Mouse (Mus musculus) left cerebral cortex, adult 6 months (tissue): ENCODE data around the gene Gm13084. TPM values are rescaled to one million over a fixed set of nuclear protein-coding genes. Genes with fewer than 3 reads are reported as not detected.

ENCODE experiments used
- long read RNA-seq, 2 experiments: library from polyadenylated mRNA; unstranded; transcript quantifications; one replicate each; pipeline ENCODE4 v2.0.0; 2019 to 2020
- polyA plus RNA-seq: library from polyadenylated mRNA; unstranded; fragments of <200 nt; fragmentation: Nextera tagmentation; gene quantifications from 2 replicates; pipeline ENCODE4 v1.2.3, GENCODE M21; 2021

The Gm13084 gene
- not detected in 2 replicates for polyA plus RNA-seq
- long read RNA-seq, experiment 1, result 0 reads
- long read RNA-seq, experiment 2, result 0 reads

DNA sequence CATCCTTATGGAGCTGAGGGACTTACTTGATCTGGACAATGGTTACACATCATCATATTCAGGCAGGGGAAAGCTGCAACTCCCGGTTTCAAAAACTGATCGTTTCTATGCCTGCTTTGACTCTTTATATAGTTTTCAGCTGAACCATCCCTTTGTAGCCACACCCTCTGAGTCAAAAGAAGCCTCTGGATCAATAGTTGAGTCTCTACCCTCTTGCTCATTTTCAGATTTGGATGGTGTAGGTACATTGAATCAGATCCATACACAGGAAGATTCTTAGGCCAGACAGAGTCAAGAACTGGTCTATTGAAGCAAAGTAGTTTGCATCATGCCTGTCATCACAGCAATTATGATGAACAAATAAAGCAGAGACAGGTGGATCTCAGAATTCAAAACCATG, at the start of gene Gm13084:
Gene Gm13084, minus strand, starts transcription at position 101 of the 400 bp plus-strand sequence.

DNA sequence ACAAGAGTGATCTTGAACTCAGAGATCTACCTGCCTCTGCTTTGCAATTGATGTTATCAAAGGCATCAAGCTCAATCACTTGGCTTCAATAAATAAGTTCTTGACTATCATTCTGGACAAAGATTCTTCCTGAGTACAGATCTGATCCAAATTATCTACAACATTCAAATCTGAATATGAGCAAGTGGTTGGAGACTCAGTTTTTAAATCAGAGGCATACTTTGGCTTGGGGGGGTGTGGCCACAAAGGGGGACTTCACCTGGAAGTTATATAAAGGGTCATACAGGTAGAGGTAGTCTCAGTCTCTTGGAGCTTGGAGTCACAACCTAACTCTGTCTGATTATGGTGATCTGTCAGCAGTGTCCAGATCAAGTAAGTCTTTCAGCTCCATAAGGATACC, 30.3 kb upstream of the Gm13084 start, which contains the start of gene Gm13103:
Gene Gm13103, plus strand, starts transcription at position 301 of the 400 bp plus-strand sequence.

DNA sequence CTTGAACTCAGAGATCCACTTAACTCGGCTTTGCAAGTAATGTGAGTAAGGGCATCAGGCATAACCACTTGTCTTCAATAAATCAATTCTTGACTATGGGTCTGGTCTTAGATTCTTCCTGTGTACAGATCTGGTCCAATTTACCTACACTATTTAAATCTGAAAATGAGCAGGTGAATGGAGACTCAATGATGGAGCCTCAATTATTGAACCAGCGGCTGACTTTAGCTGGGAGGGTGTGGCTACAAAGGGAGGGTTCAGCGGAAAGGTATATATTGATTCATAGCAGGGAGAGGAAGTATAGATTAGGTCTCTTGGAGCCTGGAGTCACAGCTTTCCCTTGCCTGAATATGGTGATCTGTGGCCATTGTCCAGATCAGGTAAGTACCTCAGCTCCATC, 26.8 kb downstream of the Gm13084 start, which contains the start of gene Gm13023:
Gene Gm13023, plus strand, starts transcription at position 301 of the 400 bp plus-strand sequence.

Other genes with a start within 250 kb of the Gm13084 start
- gene Gm13083, start 201.1 kb downstream of the Gm13084 start, polyA plus RNA-seq, result not detected in 2 replicates
- not detected in 2 replicates for gene Gm13088, start 158.8 kb downstream of the Gm13084 start, polyA plus RNA-seq
- not detected in 2 replicates for gene Gm13089, start 113.4 kb downstream of the Gm13084 start, polyA plus RNA-seq
- not detected in 2 replicates for gene Gm13078, start 96.6 kb downstream of the Gm13084 start, polyA plus RNA-seq
- gene Gm13023, start 26.7 kb downstream of the Gm13084 start, polyA plus RNA-seq, result not detected in 2 replicates
- not detected in 2 replicates for gene Gm13103, start 30.4 kb upstream of the Gm13084 start, polyA plus RNA-seq
- not detected in 2 replicates for gene Pramef6, start 84.3 kb upstream of the Gm13084 start, polyA plus RNA-seq
- gene Pramef25, start 134.9 kb upstream of the Gm13084 start, polyA plus RNA-seq, result not detected in 2 replicates
- not detected in 2 replicates for gene Gm13101, start 150.9 kb upstream of the Gm13084 start, polyA plus RNA-seq
- gene Pramef17, start 178.3 kb upstream of the Gm13084 start, polyA plus RNA-seq, result not detected in 2 replicates
- not detected in 2 replicates for gene Pramel4, start 243.0 kb upstream of the Gm13084 start, polyA plus RNA-seq